13 mouse cellular contexts compared by ENCODE assay signal in genomic region chr19:41693727-41694126, GRCm38 (mm10). TPM values are rescaled to one million over a fixed set of nuclear protein-coding genes. Genes with fewer than 3 reads are reported as not detected.
DNase-seq lines count a peak whose midpoint lies in the region; ATAC-seq and TF ChIP-seq lines count a peak whose summit lies in the region.
"Had no signal": no experiment of that assay in that cellular context is flagged by ENCODE, and none has a peak within 500 bp of the region (broad histone marks: within the 10 kb centered on the region; RNA-seq: fewer than 3 reads in every experiment).

No protein-coding gene starts in this region.

- no peaks in the 10 kb centered on the region for H3K9me3 ChIP-seq in forebrain, postnatal 0 days (ENCODE audit: low read length)
- H3K9me3 ChIP-seq in midbrain, embryonic 12.5 days: no peaks in the 10 kb centered on the region
- H3K9me3 ChIP-seq: heart, embryonic 10.5 days; intestine, embryonic 15.5 days; liver, embryonic 15.5 days had no signal

- H3K4me3 ChIP-seq in forebrain, postnatal 0 days (ENCODE audit: low read depth, low read length): no peak overlapping the region
- no peak overlapping the region for H3K4me3 ChIP-seq in midbrain, embryonic 12.5 days
- H3K4me3 ChIP-seq: heart, embryonic 10.5 days; intestine, embryonic 15.5 days; liver, embryonic 15.5 days had no signal

- H3K4me2 ChIP-seq in forebrain, postnatal 0 days (ENCODE audit: low read depth): no peak overlapping the region
- H3K4me2 ChIP-seq in midbrain, embryonic 12.5 days (replicated peaks): 0 out of 2 replicates have a peak overlapping the region, but pooled peaks have one; percentile 4
- H3K4me2 ChIP-seq: intestine, embryonic 15.5 days; liver, embryonic 15.5 days had no signal

- H3K27me3 ChIP-seq in forebrain, postnatal 0 days (ENCODE audit: insufficient read depth, low read length): no peaks in the 10 kb centered on the region; the same call in 1 of the 2 replicates
- H3K27me3 ChIP-seq in midbrain, embryonic 12.5 days: peaks cover 59% of the 10 kb centered on the region
- H3K27me3 ChIP-seq: intestine, embryonic 15.5 days; liver, embryonic 15.5 days had no signal

- no peaks in the 10 kb centered on the region for H3K36me3 ChIP-seq in forebrain, postnatal 0 days (ENCODE audit: insufficient read depth)
- H3K36me3 ChIP-seq in midbrain, embryonic 12.5 days: no peaks in the 10 kb centered on the region
- H3K36me3 ChIP-seq: heart, embryonic 10.5 days; intestine, embryonic 15.5 days; liver, embryonic 15.5 days had no signal

- H3K27ac ChIP-seq in forebrain, postnatal 0 days (ENCODE audit: low read depth, low read length): peak overlapping the region; percentile 50; the same call in 1 of the 2 replicates
- H3K27ac ChIP-seq in midbrain, embryonic 12.5 days (replicated peaks): peak overlapping the region; percentile 63
- H3K27ac ChIP-seq: heart, embryonic 10.5 days; intestine, embryonic 15.5 days; liver, embryonic 15.5 days had no signal

- H3K9ac ChIP-seq in forebrain, postnatal 0 days: no peak overlapping the region
- no peak overlapping the region for H3K9ac ChIP-seq in midbrain, embryonic 12.5 days (replicated peaks)
- H3K9ac ChIP-seq: intestine, embryonic 15.5 days; liver, embryonic 15.5 days had no signal

- intact Hi-C loops in gastrocnemius, postnatal 36 days (cut with DNase I): no loop called here

- H3K4me1 ChIP-seq in forebrain, postnatal 0 days (ENCODE audit: insufficient read depth): peaks cover 28% of the 10 kb centered on the region
- H3K4me1 ChIP-seq in midbrain, embryonic 12.5 days: peaks cover 80% of the 10 kb centered on the region
- H3K4me1 ChIP-seq: liver, embryonic 15.5 days had no signal

- peak; percentile 60 for DNase-seq in layer of hippocampus, adult 9-11 months
- DNase-seq in layer of hippocampus, postnatal 25 days (ENCODE audit: extremely low spot score in 1 of 2, low spot score in 1 of 2): no peak
- peak; percentile 73 for DNase-seq in forebrain, postnatal 0 days
- DNase-seq in right cerebral cortex, postnatal 25 days: peak; percentile 65
- no peak for DNase-seq in urinary bladder, postnatal 25 days (ENCODE audit: low spot score)
- no peak for DNase-seq in gastrocnemius, postnatal 36 days
- no peak for DNase-seq in spleen, adult 18-20 months

- WGBS in forebrain, postnatal 0 days: 30% methylated on average over 5 of the region's 5 CpGs
- 32% methylated on average over 5 of the region's 5 CpGs for WGBS in midbrain, embryonic 12.5 days

- ATAC-seq in forebrain, postnatal 0 days: peak; percentile 40
- ATAC-seq in midbrain, embryonic 12.5 days (ENCODE audit: low FRiP score, low read depth): no peak
- ATAC-seq: intestine, embryonic 15.5 days; Patski had no signal

- TF ChIP-seq CTCF in forebrain, postnatal 0 days (IDR thresholded peaks at IDR 0.05; ENCODE audit: low read depth): no peak

RNA-seq across cellular contexts. Expression of gene Slit1, which starts 49.7 kb away (rescaled TPM):
- total RNA-seq in layer of hippocampus, postnatal 25 days (2021): 100 to 1,000 TPM; 180 to 224 TPM
- total RNA-seq in forebrain, postnatal 0 days (2014; rRNA removed): 37.2 and 61.8 TPM in 2 replicates
- 8.7 and 13.4 TPM in 2 replicates for polyA plus RNA-seq in forebrain, postnatal 0 days (2015; fragmentation: Nextera tagmentation; extraction: Ambion mirVana)
- 12.2 and 14.8 TPM in 2 replicates for polyA plus RNA-seq in midbrain, embryonic 12.5 days (2016; fragmentation: Nextera tagmentation; extraction: Ambion mirVana)
- under 1 TPM; 0.33 to 0.35 TPM for total RNA-seq in gastrocnemius, postnatal 36 days (2021)
- polyA plus RNA-seq: C2C12 had no signal

Comparison
In these comparisons a context has a peak if more than half of its experiments do, and no peak if none do; other contexts are left out.
1. DNase-seq: peak in layer of hippocampus, adult 9-11 months (single experiment), forebrain, postnatal 0 days (single experiment) and right cerebral cortex, postnatal 25 days (single experiment); none in layer of hippocampus, postnatal 25 days (0 of 2), urinary bladder, postnatal 25 days (single experiment), gastrocnemius, postnatal 36 days (0 of 2) and spleen, adult 18-20 months (0 of 2).
2. RNA of gene Slit1, which starts 49.7 kb away (total RNA-seq): 180 to 224 TPM in layer of hippocampus, postnatal 25 days and 37.2 to 61.8 TPM in forebrain, postnatal 0 days; 0.33 to 0.35 TPM in gastrocnemius, postnatal 36 days; every median in the first group is over 10 times any median in the second.